Mouse (Mus musculus) Muller cell, postnatal 12 days (primary cell): ENCODE data around the gene Gm17304.

ENCODE experiments used
- DNase-seq: peaks from one replicate; pipeline ENCODE4 v3.0.0-alpha.2; 2015; ENCODE audit errors: inconsistent ontology term

Gene Gm17304

GRCm38 (mm10) chr5:106622193-106622592 lies 13.3 kb downstream of the Gm17304 start:
- no peak for DNase-seq

GRCm38 (mm10) chr5:106623337-106623736 lies 14.4 kb downstream of the Gm17304 start:
- no peak for DNase-seq

- DNase-seq: peak; percentile 51
These were observed 19.7 kb downstream of the Gm17304 start for GRCm38 (mm10) chr5:106628369-106629149.

GRCm38 (mm10) chr5:106636423-106636946 lies 27.6 kb downstream of the Gm17304 start:
- DNase-seq: no peak

- no peak for DNase-seq
These were observed 30.7 kb downstream of the Gm17304 start for GRCm38 (mm10) chr5:106639627-106640026.

GRCm38 (mm10) chr5:106640235-106640809 lies 31.4 kb downstream of the Gm17304 start:
- no peak for DNase-seq

- no peak for DNase-seq
These were observed 33.0 kb downstream of the Gm17304 start for GRCm38 (mm10) chr5:106641876-106642275.

GRCm38 (mm10) chr5:106643434-106643833 lies 34.5 kb downstream of the Gm17304 start:
- no peak for DNase-seq

GRCm38 (mm10) chr5:106649441-106649840 lies 40.5 kb downstream of the Gm17304 start:
- no peak for DNase-seq

GRCm38 (mm10) chr5:106649995-106650394 lies 41.1 kb downstream of the Gm17304 start:
- DNase-seq: no peak

- DNase-seq: no peak
These were observed 43.4 kb downstream of the Gm17304 start for GRCm38 (mm10) chr5:106652220-106652753.

- DNase-seq: no peak
These were observed 44.0 kb downstream of the Gm17304 start for GRCm38 (mm10) chr5:106652790-106653328.
